Mouse (Mus musculus) stomach, embryonic 14.5 days (tissue): ENCODE data around the gene 1520401A03Rik. TPM values are rescaled to one million over a fixed set of nuclear protein-coding genes. Genes with fewer than 3 reads are reported as not detected.

Experiments used
- ATAC-seq: fragments of 200-750 bp; cut with Nextera tagmentation; 2 replicates; pipeline ENCODE4 v1.8.0; 2017; ENCODE audit warnings: low read depth, moderate TSS enrichment; ENCODE audit not compliant: insufficient number of reproducible peaks, insufficient read depth, low FRiP score
- H3K27ac ChIP-seq: fragments of 300-500 bp; sonication (generic); 2 replicates; pipeline ENCODE4 v1.5.1; 2014; ENCODE audit warnings: mild to moderate bottlenecking, low read length, moderate library complexity, mixed read lengths
- H3K27me3 ChIP-seq: fragments of 300-500 bp; sonication (generic); 2 replicates; pipeline ENCODE4 v1.6.1; 2014; ENCODE audit warnings: low read length, control low read depth, mixed read lengths; ENCODE audit not compliant: control insufficient read depth, insufficient read depth
- H3K36me3 ChIP-seq: fragments of 300-500 bp; sonication (generic); 2 replicates; pipeline ENCODE4 v1.6.1; 2014; ENCODE audit warnings: mild to moderate bottlenecking, control low read depth, low read length, moderate library complexity, mixed read lengths; ENCODE audit not compliant: control insufficient read depth, insufficient read depth
- H3K4me1 ChIP-seq: fragments of 300-500 bp; sonication (generic); 2 replicates; pipeline ENCODE4 v1.6.1; 2014; ENCODE audit warnings: low read length, control low read depth, mixed read lengths; ENCODE audit not compliant: control insufficient read depth, insufficient read depth
- H3K4me2 ChIP-seq: fragments of 300-500 bp; sonication (generic); replicated peaks from 2 replicates; pipeline ENCODE4 v1.6.1; 2014; ENCODE audit warnings: low read depth, low read length, control low read depth
- H3K4me3 ChIP-seq: fragments of 300-500 bp; sonication (generic); 2 replicates; pipeline ENCODE4 v1.5.1; 2014; ENCODE audit warnings: low read depth, low read length, control low read depth
- H3K9ac ChIP-seq: fragments of 300-500 bp; sonication (generic); replicated peaks from 2 replicates; pipeline ENCODE4 v1.6.1; 2014; ENCODE audit warnings: low read depth, mild to moderate bottlenecking, control low read depth, low read length, moderate library complexity, mixed read lengths
- H3K9me3 ChIP-seq: fragments of 300-500 bp; sonication (generic); 2 replicates; pipeline ENCODE4 v1.6.1; 2016; ENCODE audit warnings: low read depth, low read length, control low read depth; ENCODE audit not compliant: control insufficient read depth
- WGBS: fragments of 180-500 bp; shearing (Covaris S2); extraction: QIAGEN DNeasy Blood & Tissue Kit; methylation state at CpG from one replicate; pipeline ENCODE4 v1.1.7; 2014; 5-methylcytosine and 5-hydroxymethylcytosine counted together
- polyA plus RNA-seq: library from polyadenylated mRNA; unstranded; fragments of >200 nt; fragmentation: Nextera tagmentation; extraction: Ambion mirVana; gene quantifications from 2 replicates; pipeline ENCODE4 v1.2.1, GENCODE M21; 2014

1520401A03Rik gene
- polyA plus RNA-seq, 1 experiment from 2014 or later, result 0.20 TPM

DNA sequence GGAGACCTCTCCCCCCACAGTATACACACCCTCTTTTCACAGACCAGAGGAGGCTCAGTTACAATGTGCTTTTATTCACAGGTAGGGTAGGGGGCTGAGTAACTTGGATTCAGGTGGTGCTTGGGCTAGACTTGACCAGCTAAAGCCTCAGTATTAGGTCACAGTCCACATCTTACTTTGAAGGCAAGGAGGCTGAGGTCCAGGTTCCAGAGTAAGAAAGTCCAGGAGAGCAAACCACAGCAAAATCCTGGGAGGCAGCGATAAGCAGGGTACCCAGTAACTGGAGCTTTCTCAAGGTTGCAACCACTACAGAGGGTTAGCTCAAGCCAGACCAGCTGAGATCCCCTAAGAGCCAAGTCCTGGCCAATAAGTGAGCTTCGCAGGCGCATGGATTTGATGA, 40.1 kb downstream of the 1520401A03Rik start:
- ATAC-seq, result no peak
- Histone ChIP-seq H3K4me2 (no peak overlapping the region), H3K27me3 (peaks cover 22% of the 10 kb centered on the region), H3K9ac (no peak overlapping the region), H3K9me3 (no peaks in the 10 kb centered on the region), H3K4me3 (no peak overlapping the region), H3K4me1 (peaks cover 10% of the 10 kb centered on the region), H3K36me3 (no peaks in the 10 kb centered on the region; the same call in 1 of the 2 replicates), H3K27ac (no peak overlapping the region)
- WGBS, result 66% methylated on average over 3 of the region's 3 CpGs

GRCm38 (mm10) chr17:23682092-23682491, 40.5 kb downstream of the 1520401A03Rik start:
- peaks cover 10% of the 10 kb centered on the region for H3K4me1 ChIP-seq
- peaks cover 22% of the 10 kb centered on the region for H3K27me3 ChIP-seq
- H3K9me3 ChIP-seq, result no peaks in the 10 kb centered on the region
- 39% methylated on average over 4 of the region's 4 CpGs for WGBS
- H3K4me3 ChIP-seq, result no peak overlapping the region
- no peak for ATAC-seq
- no peak overlapping the region for H3K9ac ChIP-seq
- peak overlapping the region; percentile 29; the same call in 1 of the 2 replicates for H3K4me2 ChIP-seq
- H3K27ac ChIP-seq, result peak overlapping the region; percentile 15; the same call in 1 of the 2 replicates
- H3K36me3 ChIP-seq, result no peaks in the 10 kb centered on the region; the same call in 1 of the 2 replicates

GRCm38 (mm10) chr17:23681086-23681485, 41.5 kb downstream of the 1520401A03Rik start:
- Histone ChIP-seq H3K9me3 (no peaks in the 10 kb centered on the region), H3K27ac (no peak overlapping the region; the same call in 1 of the 2 replicates), H3K36me3 (no peaks in the 10 kb centered on the region; the same call in 1 of the 2 replicates), H3K4me2 (peak overlapping the region; percentile 29), H3K9ac (no peak overlapping the region), H3K4me1 (peaks cover 17% of the 10 kb centered on the region), H3K4me3 (0 out of 2 replicates have a peak overlapping the region, but pooled peaks have one; percentile 26), H3K27me3 (peaks cover 22% of the 10 kb centered on the region)
- ATAC-seq, result no peak
- 48% methylated on average over 10 of the region's 10 CpGs for WGBS

DNA sequence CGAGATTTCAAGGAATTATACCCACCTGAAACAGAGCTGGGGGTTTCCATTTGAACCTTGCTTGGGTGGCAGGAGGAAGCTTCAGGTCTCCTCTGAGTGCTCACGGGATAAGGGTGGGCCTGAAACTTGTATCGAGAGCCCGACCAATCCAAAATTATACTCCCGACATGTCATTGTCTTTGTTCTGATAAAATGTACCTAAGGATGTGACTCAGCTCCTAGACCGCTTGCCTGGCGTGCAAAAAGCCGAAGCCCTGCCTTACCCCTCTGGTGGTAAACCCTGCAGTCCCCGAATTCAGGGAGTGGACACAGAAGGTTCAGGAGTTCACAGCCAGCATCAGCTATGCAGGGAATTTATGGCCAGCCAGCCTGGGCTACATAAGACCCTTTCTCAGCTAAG, 42.2 kb downstream of the 1520401A03Rik start:
- WGBS, result 56% methylated on average over 9 of the region's 9 CpGs
- Histone ChIP-seq H3K4me2 (peak overlapping the region; percentile 29), H3K4me3 (peak overlapping the region; percentile 26), H3K9me3 (no peaks in the 10 kb centered on the region), H3K27ac (peak overlapping the region; percentile 49; the same call in 1 of the 2 replicates), H3K9ac (no peak overlapping the region), H3K27me3 (peaks cover 22% of the 10 kb centered on the region), H3K4me1 (peaks cover 24% of the 10 kb centered on the region), H3K36me3 (no peaks in the 10 kb centered on the region; the same call in 1 of the 2 replicates)
- no peak for ATAC-seq

DNA sequence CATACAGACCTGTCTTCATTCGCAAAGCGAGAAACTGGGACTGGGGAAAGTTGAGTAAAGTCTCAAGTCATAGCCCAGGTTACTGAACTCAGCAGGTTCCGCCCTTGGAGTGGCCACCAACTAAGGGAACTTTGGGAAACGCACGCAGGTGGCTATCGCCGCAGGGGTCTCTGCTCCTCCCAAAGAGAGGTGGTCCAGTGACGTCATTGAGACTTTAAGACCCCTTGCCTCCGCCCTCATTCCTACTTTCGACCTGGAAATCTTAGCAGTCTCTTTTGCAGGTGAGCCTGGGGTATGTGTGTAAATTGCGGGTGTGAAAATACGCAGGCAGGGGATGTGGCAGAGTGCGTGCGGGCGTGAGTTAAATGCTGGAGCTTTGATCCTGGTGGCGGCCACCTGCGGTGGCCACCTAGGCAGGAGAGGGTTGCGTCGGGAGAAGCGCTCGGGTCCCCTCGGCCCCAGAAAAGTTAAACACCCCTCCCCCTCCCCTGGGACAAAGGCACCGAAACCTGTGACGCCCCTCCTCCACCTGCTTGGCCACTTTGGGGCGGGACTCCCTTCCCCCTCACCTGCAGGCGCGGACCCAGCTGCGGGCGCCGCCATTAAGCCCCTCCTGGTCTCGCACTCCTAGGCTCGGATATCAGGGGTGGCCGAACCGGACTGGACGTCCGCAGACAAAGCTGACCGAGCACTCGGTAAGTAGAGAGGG, 43.3 kb downstream of the 1520401A03Rik start, which contains the start of gene Cldn6:
Cldn6 (plus strand) TSS at position 123 of the 709 bp plus-strand sequence.
- H3K4me2 ChIP-seq, result peak within 1 kb of the TSS; percentile 29
- H3K9ac ChIP-seq, result peak within 1 kb of the TSS; percentile 25
- peak within 1 kb of the TSS; percentile 26 for H3K4me3 ChIP-seq
- peaks cover 22% of the 10 kb centered on the region for H3K27me3 ChIP-seq
- H3K27ac ChIP-seq, result peak within 1 kb of the TSS; percentile 52; the same call in 1 of the 2 replicates
- no peak; the same call in 1 of the 2 replicates for ATAC-seq
- WGBS, result 1% methylated on average over 38 of the region's 38 CpGs
- H3K36me3 ChIP-seq, result no peaks in the 10 kb centered on the region; the same call in 1 of the 2 replicates
- H3K9me3 ChIP-seq, result no peaks in the 10 kb centered on the region
- peaks cover 29% of the 10 kb centered on the region for H3K4me1 ChIP-seq

DNA sequence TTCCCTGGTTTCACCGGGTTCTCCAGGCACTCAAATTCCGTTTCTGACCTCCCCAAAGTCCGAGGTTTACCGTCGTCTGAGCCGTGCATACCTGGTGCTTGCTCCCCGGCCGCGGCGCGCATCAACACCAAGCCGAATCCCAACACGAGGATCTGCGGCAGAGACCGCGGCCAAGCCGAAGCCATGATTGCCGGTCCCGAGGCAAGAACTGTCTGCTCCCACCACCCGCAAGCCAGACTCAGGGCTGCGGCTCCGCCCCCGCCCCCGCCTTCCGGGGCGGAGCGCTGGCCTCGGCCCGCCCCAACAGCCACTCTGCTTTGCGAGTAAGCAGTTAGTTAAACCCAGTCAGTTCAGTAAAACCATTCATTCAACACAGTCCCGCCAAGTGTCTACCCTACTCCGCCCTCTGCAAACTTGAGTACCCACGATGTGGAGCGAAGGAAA, 45.3 kb downstream of the 1520401A03Rik start, which contains the start of gene Tnfrsf12a:
Tnfrsf12a (minus strand) TSS at position 233 of the 444 bp plus-strand sequence.
- peaks cover 29% of the 10 kb centered on the region; the same call in 1 of the 2 replicates for H3K4me1 ChIP-seq
- peak within 1 kb of the TSS; percentile 89 for H3K4me2 ChIP-seq
- H3K27ac ChIP-seq, result peak within 1 kb of the TSS; percentile 34; the same call in 1 of the 2 replicates
- peak within 1 kb of the TSS; percentile 43 for H3K4me3 ChIP-seq
- H3K36me3 ChIP-seq, result no peaks in the 10 kb centered on the region; the same call in 1 of the 2 replicates
- H3K27me3 ChIP-seq, result peaks cover 20% of the 10 kb centered on the region
- under 1% methylated on average over 34 of the region's 34 CpGs for WGBS
- ATAC-seq, result peak; percentile 44
- peak within 1 kb of the TSS; percentile 2; the same call in 1 of the 2 replicates for H3K9ac ChIP-seq
- no peaks in the 10 kb centered on the region for H3K9me3 ChIP-seq

- H3K36me3 ChIP-seq, result no peaks in the 10 kb centered on the region; the same call in 1 of the 2 replicates
- under 1% methylated on average over 37 of the region's 37 CpGs for WGBS
- peak overlapping the region; percentile 43 for H3K4me3 ChIP-seq
- peaks cover 20% of the 10 kb centered on the region for H3K27me3 ChIP-seq
- H3K9me3 ChIP-seq, result no peaks in the 10 kb centered on the region
- ATAC-seq, result no peak
- peaks cover 29% of the 10 kb centered on the region; the same call in 1 of the 2 replicates for H3K4me1 ChIP-seq
- peak overlapping the region; percentile 34; the same call in 1 of the 2 replicates for H3K27ac ChIP-seq
- peak overlapping the region; percentile 89 for H3K4me2 ChIP-seq
- H3K9ac ChIP-seq, result peak overlapping the region; percentile 2; the same call in 1 of the 2 replicates
Observed at GRCm38 (mm10) chr17:23676473-23677031, 46.0 kb downstream of the 1520401A03Rik start.
